In the genomic region with DNA sequence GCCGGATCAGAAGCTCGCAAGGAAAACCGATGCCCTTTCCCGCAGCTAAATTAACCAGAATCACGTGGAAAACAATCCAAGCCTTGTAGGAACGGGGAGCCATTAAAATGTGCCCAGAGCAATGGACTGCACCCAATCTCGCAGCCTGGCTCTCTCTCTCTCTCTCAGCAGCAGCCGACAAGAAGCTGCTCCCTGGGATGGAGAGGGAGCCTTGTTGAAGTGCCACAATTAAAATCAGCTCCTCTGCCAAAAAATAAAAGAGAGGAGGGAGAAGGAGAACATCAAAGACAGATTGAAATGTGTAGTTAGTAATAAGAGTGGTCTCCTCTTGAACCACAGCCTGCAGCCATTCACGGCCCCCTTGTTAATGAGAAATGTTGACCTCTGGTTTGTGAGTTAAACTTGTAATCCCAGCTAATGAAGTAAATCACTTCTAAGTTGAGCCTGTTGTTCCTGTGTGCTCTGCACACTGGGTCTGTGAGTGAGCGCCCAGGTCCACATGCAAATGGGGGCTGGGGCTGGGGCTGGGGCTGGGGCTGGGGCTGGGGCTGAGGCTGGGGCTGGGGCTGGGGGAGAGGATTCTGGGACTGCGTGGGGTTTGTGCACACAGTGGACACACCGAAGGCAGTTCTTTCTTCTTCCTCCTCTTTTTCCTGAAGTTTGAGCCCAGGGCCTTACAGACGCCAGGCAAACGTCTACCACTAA, we compare ENCODE assay signal across 13 mouse cellular contexts. TPM values are rescaled to one million over a fixed set of nuclear protein-coding genes. Genes with fewer than 3 reads are reported as not detected.
A peak's percentile ranks its signal among the peaks of the same experiment; 100 is the strongest.
DNase-seq lines count a peak whose midpoint lies in the region; ATAC-seq and TF ChIP-seq lines count a peak whose summit lies in the region.
"Had no signal": no experiment of that assay in that cellular context is flagged by ENCODE, and none has a peak within 500 bp of the region (broad histone marks: within the 10 kb centered on the region; RNA-seq: fewer than 3 reads in every experiment).

No protein-coding gene starts in this region.

- no peaks in the 10 kb centered on the region for H3K36me3 ChIP-seq in embryonic facial prominence, embryonic 15.5 days
- no peaks in the 10 kb centered on the region for H3K36me3 ChIP-seq in hindbrain, postnatal 0 days (ENCODE audit: insufficient read depth, low read length)
- H3K36me3 ChIP-seq in midbrain, embryonic 11.5 days (ENCODE audit: control insufficient read depth, insufficient read depth, low read length), result no peaks in the 10 kb centered on the region
- H3K36me3 ChIP-seq in liver, embryonic 12.5 days, result no peaks in the 10 kb centered on the region
- H3K36me3 ChIP-seq: neural tube, embryonic 12.5 days had no signal

- H3K4me1 ChIP-seq in embryonic facial prominence, embryonic 15.5 days, result peaks cover 36% of the 10 kb centered on the region
- peaks cover 5% of the 10 kb centered on the region; the same call in 1 of the 2 replicates for H3K4me1 ChIP-seq in hindbrain, postnatal 0 days (ENCODE audit: insufficient read depth, low read length)
- H3K4me1 ChIP-seq in midbrain, embryonic 11.5 days (ENCODE audit: control insufficient read depth, insufficient read depth, low read length), result peaks cover 6% of the 10 kb centered on the region
- no peaks in the 10 kb centered on the region for H3K4me1 ChIP-seq in liver, embryonic 12.5 days
- H3K4me1 ChIP-seq in cerebellum, adult 2 months (ENCODE audit: control insufficient read depth, insufficient read depth, low read length), result no peaks in the 10 kb centered on the region

- TF ChIP-seq POLR2A in cerebellum, adult 2 months (IDR thresholded peaks at IDR 0.05; ENCODE audit: borderline replicate concordance, insufficient read depth, low read length), result no peak

- WGBS in embryonic facial prominence, embryonic 15.5 days, result 23% methylated on average over 14 of the region's 14 CpGs
- WGBS in hindbrain, postnatal 0 days, result 42% methylated on average over 14 of the region's 14 CpGs
- WGBS in midbrain, embryonic 11.5 days, result 53% methylated on average over 14 of the region's 14 CpGs
- 68% methylated on average over 14 of the region's 14 CpGs for WGBS in liver, embryonic 12.5 days (ENCODE audit: insufficient replicate concordance)
- 56% methylated on average over 14 of the region's 14 CpGs for WGBS in cerebellum, adult 2 months

- H3K27ac ChIP-seq in embryonic facial prominence, embryonic 15.5 days (replicated peaks), result peak overlapping the region; percentile 34; the same call in 1 of the 2 replicates
- H3K27ac ChIP-seq in hindbrain, postnatal 0 days, result no peak overlapping the region
- no peak overlapping the region for H3K27ac ChIP-seq in midbrain, embryonic 11.5 days (ENCODE audit: low read depth, low read length)
- H3K27ac ChIP-seq in liver, embryonic 12.5 days, result no peak overlapping the region
- H3K27ac ChIP-seq in cerebellum, adult 2 months (ENCODE audit: insufficient read depth, low read length), result no peak overlapping the region
- H3K27ac ChIP-seq: macrophage; neural tube, embryonic 12.5 days had no signal

- ATAC-seq in embryonic facial prominence, embryonic 15.5 days (ENCODE audit: insufficient number of reproducible peaks, low FRiP score, low TSS enrichment, low read depth), result no peak
- no peak for ATAC-seq in hindbrain, postnatal 0 days
- ATAC-seq in midbrain, embryonic 11.5 days (ENCODE audit: low FRiP score), result no peak
- no peak for ATAC-seq in liver, embryonic 12.5 days

- DNase-seq in layer of hippocampus, adult 8-10 months (ENCODE audit: low spot score in 2 of 2), result peak; percentile 6 to 16
- DNase-seq in layer of hippocampus, adult 9-10 months (ENCODE audit: low spot score), result no peak
- peak; percentile 15 for DNase-seq in hindbrain, postnatal 0 days (ENCODE audit: low spot score)
- DNase-seq in midbrain, embryonic 11.5 days (ENCODE audit: low spot score, missing footprints), result peak; percentile 83
- DNase-seq in cerebellum, adult 2 months, result no peak
- no peak for DNase-seq in embryo, embryonic 10.5 days (ENCODE audit: low spot score)
- DNase-seq: heart, postnatal 14 days; spleen, adult 18-20 months; thymus, postnatal 14 days had no signal

- no peak overlapping the region for H3K4me2 ChIP-seq in embryonic facial prominence, embryonic 15.5 days (replicated peaks)
- H3K4me2 ChIP-seq in hindbrain, postnatal 0 days (ENCODE audit: low read depth, low read length), result no peak overlapping the region
- H3K4me2 ChIP-seq in midbrain, embryonic 11.5 days, result no peak overlapping the region
- no peak overlapping the region for H3K4me2 ChIP-seq in liver, embryonic 12.5 days
- H3K4me2 ChIP-seq: neural tube, embryonic 12.5 days had no signal

- H3K27me3 ChIP-seq in embryonic facial prominence, embryonic 15.5 days, result no peaks in the 10 kb centered on the region
- no peaks in the 10 kb centered on the region for H3K27me3 ChIP-seq in hindbrain, postnatal 0 days (ENCODE audit: insufficient read depth, low read length)
- no peaks in the 10 kb centered on the region for H3K27me3 ChIP-seq in midbrain, embryonic 11.5 days (ENCODE audit: control insufficient read depth, insufficient read depth, low read length)
- H3K27me3 ChIP-seq in liver, embryonic 12.5 days (replicated peaks), result no peaks in the 10 kb centered on the region; the same call in 1 of the 2 replicates
- H3K27me3 ChIP-seq in cerebellum, adult 2 months (ENCODE audit: control insufficient read depth, insufficient read depth, low read length), result no peaks in the 10 kb centered on the region
- H3K27me3 ChIP-seq: neural tube, embryonic 12.5 days had no signal

- H3K9ac ChIP-seq in embryonic facial prominence, embryonic 15.5 days, result no peak overlapping the region
- no peak overlapping the region for H3K9ac ChIP-seq in hindbrain, postnatal 0 days (replicated peaks; ENCODE audit: low read length)
- no peak overlapping the region for H3K9ac ChIP-seq in midbrain, embryonic 11.5 days (ENCODE audit: low read length)
- H3K9ac ChIP-seq in liver, embryonic 12.5 days, result no peak overlapping the region
- H3K9ac ChIP-seq: neural tube, embryonic 12.5 days had no signal

- no peak for TF ChIP-seq CTCF in hindbrain, postnatal 0 days (IDR thresholded peaks at IDR 0.05; ENCODE audit: low read depth)
- TF ChIP-seq CTCF in cerebellum, adult 2 months (IDR thresholded peaks at IDR 0.05; ENCODE audit: borderline replicate concordance, insufficient read depth, low read depth, low read length), result no peak

- H3K9me3 ChIP-seq in embryonic facial prominence, embryonic 15.5 days (replicated peaks), result no peaks in the 10 kb centered on the region
- H3K9me3 ChIP-seq in hindbrain, postnatal 0 days (ENCODE audit: low read length), result no peaks in the 10 kb centered on the region
- H3K9me3 ChIP-seq in midbrain, embryonic 11.5 days (ENCODE audit: control insufficient read depth, low read length), result no peaks in the 10 kb centered on the region
- H3K9me3 ChIP-seq in liver, embryonic 12.5 days (replicated peaks), result no peaks in the 10 kb centered on the region
- H3K9me3 ChIP-seq: neural tube, embryonic 12.5 days had no signal

- no peak overlapping the region for H3K4me3 ChIP-seq in embryonic facial prominence, embryonic 15.5 days (replicated peaks)
- no peak overlapping the region for H3K4me3 ChIP-seq in hindbrain, postnatal 0 days (ENCODE audit: low read length)
- H3K4me3 ChIP-seq in midbrain, embryonic 11.5 days (ENCODE audit: low read depth, low read length), result no peak overlapping the region
- H3K4me3 ChIP-seq in liver, embryonic 12.5 days, result no peak overlapping the region
- H3K4me3 ChIP-seq in cerebellum, adult 2 months (replicated peaks; ENCODE audit: insufficient read depth, low read depth, low read length), result no peak overlapping the region
- H3K4me3 ChIP-seq: neural tube, embryonic 12.5 days had no signal

RNA-seq across cellular contexts. Expression of gene Kctd15, which starts 59.8 kb away (rescaled TPM):
- 10 to 100 TPM; 11.7 to 14.9 (median 12.8) TPM for total RNA-seq in layer of hippocampus, adult 8-10 months (2022)
- polyA plus RNA-seq in embryonic facial prominence, embryonic 15.5 days (2015; fragmentation: Nextera tagmentation; extraction: Ambion mirVana), result 37.7 and 39.1 TPM in 2 replicates
- 58.7 and 59.7 TPM in 2 replicates for total RNA-seq in hindbrain, postnatal 0 days (2014; rRNA removed)
- polyA plus RNA-seq in hindbrain, postnatal 0 days (2015; fragmentation: Nextera tagmentation; extraction: Ambion mirVana), result 12.6 and 13.2 TPM in 2 replicates
- polyA plus RNA-seq in midbrain, embryonic 11.5 days (2014; fragmentation: Nextera tagmentation; extraction: Ambion mirVana), result 13.6 and 15.9 TPM in 2 replicates
- polyA plus RNA-seq in liver, embryonic 12.5 days (2016; fragmentation: Nextera tagmentation; extraction: Ambion mirVana), result 2.2 and 2.7 TPM in 2 replicates
- polyA plus RNA-seq in cerebellum, adult 2 months (2012; rRNA removed), result 16.5 and 17.5 TPM in 2 replicates
- polyA plus RNA-seq: macrophage had no signal

Comparison
In these comparisons a context has a peak if more than half of its experiments do, and no peak if none do; other contexts are left out.
1. DNase-seq: peak in layer of hippocampus, adult 8-10 months (2 of 2), hindbrain, postnatal 0 days (single experiment) and midbrain, embryonic 11.5 days (single experiment); none in layer of hippocampus, adult 9-10 months (single experiment), cerebellum, adult 2 months (0 of 2) and embryo, embryonic 10.5 days (single experiment).